Mouse (Mus musculus) kidney, postnatal 0 days (tissue): ENCODE results near the gene Kyat3. TPM values are rescaled to one million over a fixed set of nuclear protein-coding genes. Genes with fewer than 3 reads are reported as not detected.

Source experiments
- ATAC-seq: fragments of 200-750 bp; cut with Nextera tagmentation; replicated peaks from 2 replicates; pipeline ENCODE4 v1.8.0; 2017; ENCODE audit warnings: low read depth, moderate number of reproducible peaks, moderate TSS enrichment, moderate library complexity; ENCODE audit not compliant: low FRiP score
- DNase-seq: peaks from one replicate; pipeline ENCODE4 v3.0.0-alpha.2; 2016; ENCODE audit warnings: low spot score
- H3K27ac ChIP-seq: fragments of 300-500 bp; sonication (generic); 2 replicates; pipeline ENCODE4 v1.5.1; 2014; ENCODE audit warnings: mild to moderate bottlenecking
- H3K27me3 ChIP-seq: fragments of 300-500 bp; sonication (generic); 2 replicates; pipeline ENCODE4 v1.6.1; 2014; ENCODE audit warnings: low read length, mixed read lengths; ENCODE audit not compliant: insufficient read depth
- H3K36me3 ChIP-seq: fragments of 300-500 bp; sonication (generic); 2 replicates; pipeline ENCODE4 v1.6.1; 2014; ENCODE audit warnings: low read length, mixed read lengths; ENCODE audit not compliant: insufficient read depth
- H3K4me1 ChIP-seq: fragments of 300-500 bp; sonication (generic); replicated peaks from 2 replicates; pipeline ENCODE4 v1.6.1; 2014; ENCODE audit warnings: antibody characterized with exemption, low read length, mixed read lengths; ENCODE audit not compliant: insufficient read depth
- H3K4me2 ChIP-seq: fragments of 300-500 bp; sonication (generic); 2 replicates; pipeline ENCODE4 v1.6.1; 2014; ENCODE audit warnings: mild to moderate bottlenecking, low read length, moderate library complexity, mixed read lengths
- H3K4me3 ChIP-seq: fragments of 300-500 bp; sonication (generic); replicated peaks from 2 replicates; pipeline ENCODE4 v1.5.1; 2014; ENCODE audit warnings: low read depth, low read length
- H3K9ac ChIP-seq: fragments of 300-500 bp; sonication (generic); 2 replicates; pipeline ENCODE4 v1.6.1; 2014; ENCODE audit warnings: low read depth, low read length
- H3K9me3 ChIP-seq: fragments of 300-500 bp; sonication (generic); replicated peaks from 2 replicates; pipeline ENCODE4 v1.6.1; 2016; ENCODE audit warnings: low read length, inconsistent platforms, mixed read lengths
- CTCF ChIP-seq: IDR thresholded peaks from 2 replicates; pipeline ENCODE4 v1.5.1; 2016; ENCODE audit warnings: antibody characterized with exemption, low read depth, mild to moderate bottlenecking, moderate library complexity
- WGBS: fragments of 180-500 bp; shearing (Covaris S2); extraction: QIAGEN DNeasy Blood & Tissue Kit; methylation state at CpG from one replicate; pipeline ENCODE4 v1.1.7; 2014; 5-methylcytosine and 5-hydroxymethylcytosine counted together
- polyA plus RNA-seq: library from polyadenylated mRNA; unstranded; fragments of >200 nt; fragmentation: Nextera tagmentation; extraction: Ambion mirVana; gene quantifications from 2 replicates; pipeline ENCODE4 v1.2.1, GENCODE M21; 2015

Kyat3 gene
- polyA plus RNA-seq, 1 experiment from 2014 or later: 29.0 TPM

GRCm38 (mm10) chr3:142786423-142787072, 85.7 kb downstream of the Kyat3 start:
- H3K4me3 ChIP-seq: no peak overlapping the region
- ATAC-seq: no peak
- H3K36me3 ChIP-seq: peaks cover 22% of the 10 kb centered on the region; the same call in 1 of the 2 replicates
- H3K9me3 ChIP-seq: no peaks in the 10 kb centered on the region
- 72% methylated on average over 2 of the region's 2 CpGs for WGBS
- no peak overlapping the region for H3K4me2 ChIP-seq
- no peak for DNase-seq
- no peak for TF ChIP-seq CTCF
- no peak overlapping the region for H3K9ac ChIP-seq
- no peak overlapping the region for H3K27ac ChIP-seq
- H3K4me1 ChIP-seq: no peaks in the 10 kb centered on the region
- no peaks in the 10 kb centered on the region for H3K27me3 ChIP-seq

DNA sequence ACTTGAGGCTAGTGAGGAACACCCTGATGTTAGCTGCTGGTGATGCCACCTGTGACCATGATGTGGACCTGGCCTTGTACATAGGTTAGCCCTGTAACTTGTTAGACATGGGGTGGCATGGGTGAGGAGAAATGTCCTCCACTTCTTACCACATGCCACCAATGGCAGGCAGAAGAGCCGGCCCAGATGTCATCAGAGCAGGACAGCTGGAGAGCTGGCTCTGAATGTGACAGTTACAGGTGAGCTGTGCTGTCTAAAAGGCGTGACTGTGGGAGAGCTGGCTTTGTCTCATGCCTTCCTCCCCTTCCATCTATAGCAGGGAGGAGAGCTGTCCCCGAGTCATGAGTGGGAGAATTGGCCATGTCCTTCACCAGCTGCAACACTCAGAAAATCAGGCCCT, 94.7 kb downstream of the Kyat3 start:
- no peak overlapping the region for H3K4me2 ChIP-seq
- no peaks in the 10 kb centered on the region for H3K9me3 ChIP-seq
- no peak overlapping the region for H3K4me3 ChIP-seq
- 95% methylated on average over 3 of the region's 3 CpGs for WGBS
- no peak for ATAC-seq
- no peaks in the 10 kb centered on the region for H3K4me1 ChIP-seq
- H3K27ac ChIP-seq: no peak overlapping the region
- DNase-seq: no peak
- H3K9ac ChIP-seq: no peak overlapping the region
- no peak for TF ChIP-seq CTCF
- no peaks in the 10 kb centered on the region for H3K27me3 ChIP-seq
- H3K36me3 ChIP-seq: peaks cover 25% of the 10 kb centered on the region

Other genes with a start within 250 kb of the Kyat3 start
- gene Gbp5, start 207.1 kb upstream of the Kyat3 start, polyA plus RNA-seq: 0.11 and 0.16 TPM in 2 replicates
- gene Gbp7, start 170.7 kb upstream of the Kyat3 start, polyA plus RNA-seq: 6.0 and 7.1 TPM in 2 replicates
- 6.7 and 11.3 TPM in 2 replicates for gene Gbp3, start 141.0 kb upstream of the Kyat3 start, polyA plus RNA-seq
- 0.04 TPM in 1 of 2 replicates, not detected in the other for gene Gbp2b, start 106.2 kb upstream of the Kyat3 start, polyA plus RNA-seq
- 2.0 and 2.3 TPM in 2 replicates for gene Gbp2, start 80.4 kb upstream of the Kyat3 start, polyA plus RNA-seq
- 79.0 and 84.9 TPM in 2 replicates for gene Gtf2b, start 64.0 kb downstream of the Kyat3 start, polyA plus RNA-seq
- gene Pkn2, start 181.0 kb downstream of the Kyat3 start, polyA plus RNA-seq: 55.7 and 63.7 TPM in 2 replicates